Mouse (Mus musculus) heart, postnatal 25 days (tissue): ENCODE data around the gene Poc1a. TPM values are rescaled to one million over a fixed set of nuclear protein-coding genes. Genes with fewer than 3 reads are reported as not detected.

Experiments used
- DNase-seq: peaks from one replicate; pipeline ENCODE4 v3.0.0; 2022; ENCODE audit warnings: low spot score
- intact Hi-C: fragments of 180-260 bp; cut with DNase I; formaldehyde crosslinking; loops from one replicate; pipeline ENCODE4 v1.15.1; 2025
- total RNA-seq, 2 experiments: library from RNA; stranded (reverse); gene quantifications; 2 replicates each; pipeline ENCODE4 v1.2.3; 2021

Poc1a gene
- total RNA-seq, 2 experiments from 2014 or later = 3.3 to 3.4 TPM

GRCm38 (mm10) chr9:106326241-106326640 is 45.4 kb downstream of the Poc1a start:
- intact Hi-C loops = no loop called here
- DNase-seq = no peak

GRCm38 (mm10) chr9:106327125-106327809 is 46.4 kb downstream of the Poc1a start:
- DNase-seq = no peak
- intact Hi-C loops = no loop called here

- no peak for DNase-seq
- intact Hi-C loops = no loop called here
Observed at GRCm38 (mm10) chr9:106328068-106328610, 47.3 kb downstream of the Poc1a start.

GRCm38 (mm10) chr9:106328772-106329511 is 48.1 kb downstream of the Poc1a start:
- DNase-seq = no peak
- intact Hi-C loops = no loop called here

- DNase-seq = no peak
- intact Hi-C loops = no loop called here
Observed at GRCm38 (mm10) chr9:106332746-106333145, 51.9 kb downstream of the Poc1a start.

GRCm38 (mm10) chr9:106337620-106338019 is 56.8 kb downstream of the Poc1a start:
- no peak for DNase-seq
- intact Hi-C loops = no loop called here

- intact Hi-C loops = no loop called here
- no peak for DNase-seq
Observed at GRCm38 (mm10) chr9:106338462-106339172, 57.8 kb downstream of the Poc1a start.

GRCm38 (mm10) chr9:106339173-106339558 is 58.3 kb downstream of the Poc1a start:
- no peak for DNase-seq
- intact Hi-C loops = no loop called here

- DNase-seq = no peak
- intact Hi-C loops = no loop called here
Observed at GRCm38 (mm10) chr9:106339730-106340129, 58.9 kb downstream of the Poc1a start.

- intact Hi-C loops = no loop called here
- DNase-seq = no peak
Observed at GRCm38 (mm10) chr9:106340501-106341312, 59.8 kb downstream of the Poc1a start.

GRCm38 (mm10) chr9:106341313-106341686 is 60.4 kb downstream of the Poc1a start:
- no peak for DNase-seq
- intact Hi-C loops = no loop called here

- no peak for DNase-seq
- intact Hi-C loops = no loop called here
Observed at GRCm38 (mm10) chr9:106342573-106342972, 61.7 kb downstream of the Poc1a start.

- DNase-seq = peak; percentile 79
- intact Hi-C loops = loop anchor here (2.0 kb wide), 1 partner anchor 38 kb away; no protein-coding TSS in a partner anchor
Observed at GRCm38 (mm10) chr9:106345167-106345566, 64.3 kb downstream of the Poc1a start.

- intact Hi-C loops = loop anchor here (2.0 kb wide), 1 partner anchor 39 kb away; no protein-coding TSS in a partner anchor
- no peak for DNase-seq
Observed at GRCm38 (mm10) chr9:106345630-106346029, 64.8 kb downstream of the Poc1a start.

GRCm38 (mm10) chr9:106348281-106348680 is 67.4 kb downstream of the Poc1a start:
- intact Hi-C loops = loop anchor here (2.0 kb wide), 1 partner anchor 19 kb away; no protein-coding TSS in a partner anchor
- DNase-seq = no peak

GRCm38 (mm10) chr9:106349075-106349474 is 68.2 kb downstream of the Poc1a start:
- intact Hi-C loops = loop anchor here (2.0 kb wide), 1 partner anchor 18 kb away; no protein-coding TSS in a partner anchor
- DNase-seq = no peak

GRCm38 (mm10) chr9:106351178-106351577 is 70.3 kb downstream of the Poc1a start:
- DNase-seq = no peak
- intact Hi-C loops = loop anchor here (1.0 kb wide), 1 partner anchor 70 kb away; no protein-coding TSS in a partner anchor

GRCm38 (mm10) chr9:106353779-106354178 is 72.9 kb downstream of the Poc1a start:
- intact Hi-C loops = no loop called here
- DNase-seq = no peak

GRCm38 (mm10) chr9:106354810-106355209 is 73.9 kb downstream of the Poc1a start:
- DNase-seq = no peak
- intact Hi-C loops = no loop called here
